Mouse (Mus musculus) C2C12 (cell line): Measurements from ENCODE around the gene Jph3. TPM values are rescaled to one million over a fixed set of nuclear protein-coding genes. Genes with fewer than 3 reads are reported as not detected.

Source experiments
- H3K27me3 ChIP-seq: one replicate; pipeline ENCODE4 v1.6.1; 2011; ENCODE audit not compliant: control insufficient read depth, insufficient read depth, insufficient read length
- H3K36me3 ChIP-seq: one replicate; pipeline ENCODE4 v1.6.1; 2011; ENCODE audit not compliant: control insufficient read depth, insufficient read depth
- H3K4me3 ChIP-seq: one replicate; pipeline ENCODE4 v1.5.1; 2011; ENCODE audit warnings: mild to moderate bottlenecking, control low read depth; ENCODE audit not compliant: poor library complexity, insufficient read depth, severe bottlenecking
- H3K79me2 ChIP-seq: one replicate; pipeline ENCODE4 v1.6.1; 2011; ENCODE audit not compliant: control insufficient read depth, insufficient read depth
- H3K79me3 ChIP-seq: one replicate; pipeline ENCODE4 v1.6.1; 2011; ENCODE audit warnings: low read depth, control low read depth
- H3ac ChIP-seq: one replicate; pipeline ENCODE3; 2011; ENCODE audit warnings: low read depth; ENCODE audit not compliant: control insufficient read depth, insufficient read length
- CEBPB ChIP-seq: IDR thresholded peaks from one replicate; pipeline ENCODE4 v1.6.1; 2011; ENCODE audit warnings: low read depth, mild to moderate bottlenecking, control low read depth, moderate library complexity
- CTCF ChIP-seq: IDR thresholded peaks from one replicate; pipeline ENCODE4 v1.5.1; 2011; ENCODE audit not compliant: control insufficient read depth, insufficient read depth, insufficient read length
- FOSL1 ChIP-seq: IDR thresholded peaks from one replicate; pipeline ENCODE4 v1.8.0; 2011; ENCODE audit warnings: mild to moderate bottlenecking, low read length; ENCODE audit not compliant: poor library complexity, insufficient read depth, severe bottlenecking
- MAX ChIP-seq: IDR thresholded peaks from one replicate; pipeline ENCODE4 v1.6.1; 2011; ENCODE audit warnings: mild to moderate bottlenecking, control low read depth
- MYOD1 ChIP-seq: IDR thresholded peaks from one replicate; pipeline ENCODE4 v1.6.1; 2011; ENCODE audit warnings: low read depth; ENCODE audit not compliant: control insufficient read depth, insufficient read length
- MYOG ChIP-seq: IDR thresholded peaks from one replicate; pipeline ENCODE4 v1.6.1; 2011; ENCODE audit not compliant: control insufficient read depth, insufficient read length; ENCODE audit errors: extremely low read depth
- USF1 ChIP-seq: IDR thresholded peaks from one replicate; pipeline ENCODE4 v1.6.1; 2011; ENCODE audit warnings: low read depth, mild to moderate bottlenecking, control low read depth, moderate library complexity
- polyA plus RNA-seq: library from polyadenylated mRNA; unstranded; fragments of >200 nt; fragmentation: generic; extraction: Trizol; gene quantifications from one replicate; pipeline ENCODE4 v1.2.1, GENCODE M21; 2012; ENCODE audit warnings: missing spikeins

Gene Jph3
- polyA plus RNA-seq, 1 experiment: 0.02 TPM

DNA sequence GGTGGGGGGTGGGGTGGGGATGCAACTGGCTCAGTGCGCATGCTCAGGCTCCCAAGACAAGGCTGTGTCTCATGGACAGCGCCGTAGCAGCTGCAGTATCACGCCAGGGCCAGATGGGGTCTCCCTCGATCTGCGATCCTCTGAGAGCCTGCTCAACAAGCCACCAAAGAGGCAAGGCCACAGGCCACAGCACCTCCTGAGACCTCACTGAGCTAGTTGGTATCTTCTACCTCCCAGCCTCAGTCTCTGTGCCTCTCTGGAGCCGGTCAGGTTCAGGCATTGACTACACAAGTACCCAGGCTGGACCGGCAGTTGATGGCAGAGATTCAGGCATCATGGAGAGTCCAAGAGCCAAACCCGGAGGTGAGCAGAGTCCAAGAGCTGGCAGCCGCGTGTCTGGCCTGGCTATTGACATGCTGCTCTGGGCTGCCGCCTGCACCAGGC is 11.4 kb upstream of the Jph3 start:
- H3K79me2 ChIP-seq: no peaks in the 10 kb centered on the region
- H3K79me3 ChIP-seq: no peaks in the 10 kb centered on the region
- H3K4me3 ChIP-seq: no peak overlapping the region
- no peaks in the 10 kb centered on the region for H3K36me3 ChIP-seq
- peaks cover 80% of the 10 kb centered on the region for H3K27me3 ChIP-seq
- TF ChIP-seq CTCF (peak; percentile 96), MYOD1 (no peak)
- no peak overlapping the region for H3ac ChIP-seq

GRCm38 (mm10) chr8:121718925-121719324 is 10.5 kb upstream of the Jph3 start:
- no peaks in the 10 kb centered on the region for H3K79me3 ChIP-seq
- H3K79me2 ChIP-seq: no peaks in the 10 kb centered on the region
- H3K4me3 ChIP-seq: no peak overlapping the region
- TF ChIP-seq CEBPB (no peak), MAX (no peak), MYOD1 (no peak), CTCF (no peak), USF1 (no peak), MYOG (no peak), FOSL1 (no peak)
- peaks cover 81% of the 10 kb centered on the region for H3K27me3 ChIP-seq
- H3K36me3 ChIP-seq: no peaks in the 10 kb centered on the region
- no peak overlapping the region for H3ac ChIP-seq

- Histone ChIP-seq H3K36me3 (no peaks in the 10 kb centered on the region), H3K27me3 (peaks cover 81% of the 10 kb centered on the region), H3K79me2 (no peaks in the 10 kb centered on the region), H3K4me3 (no peak overlapping the region), H3K79me3 (no peaks in the 10 kb centered on the region), H3ac (no peak overlapping the region)
- TF ChIP-seq MYOD1: no peak
- no peak for TF ChIP-seq MYOG
- TF ChIP-seq CTCF: no peak
- no peak for TF ChIP-seq CEBPB
- TF ChIP-seq MAX: no peak
- TF ChIP-seq USF1: no peak
- no peak for TF ChIP-seq FOSL1
These were observed 8.4 kb upstream of the Jph3 start for GRCm38 (mm10) chr8:121721072-121721471.

DNA sequence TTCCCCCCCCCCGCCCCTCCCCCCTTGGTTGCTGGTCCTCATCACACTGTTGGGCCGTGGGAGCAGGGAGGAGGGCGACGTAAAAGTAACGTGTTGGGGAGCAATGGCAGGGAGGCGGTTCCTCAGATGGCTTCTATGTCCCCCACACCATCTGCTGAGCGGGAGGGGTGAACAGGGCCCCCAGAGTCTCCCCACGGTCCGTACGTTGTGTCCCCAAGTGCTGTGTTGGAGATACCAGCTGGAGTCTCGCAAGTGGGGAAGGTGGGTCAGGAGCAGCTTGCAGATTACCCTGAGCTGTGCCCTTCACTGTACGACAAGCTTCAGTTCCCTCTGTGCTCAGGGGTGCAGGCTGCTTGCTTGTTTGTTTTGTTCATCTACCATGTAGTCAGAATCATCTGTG is 5.6 kb upstream of the Jph3 start:
- H3K27me3 ChIP-seq: peaks cover 89% of the 10 kb centered on the region

GRCm38 (mm10) chr8:121727164-121727563 is 2.3 kb upstream of the Jph3 start:
- no peak overlapping the region for H3ac ChIP-seq
- H3K27me3 ChIP-seq: peaks cover 95% of the 10 kb centered on the region

More for the DNA sequence above, 5.6 kb upstream of the Jph3 start:
- no peak overlapping the region for H3K4me3 ChIP-seq
- H3K36me3 ChIP-seq: no peaks in the 10 kb centered on the region
- TF ChIP-seq USF1 (no peak), MYOG (no peak)
- no peaks in the 10 kb centered on the region for H3K79me2 ChIP-seq
- no peak overlapping the region for H3ac ChIP-seq
- H3K79me3 ChIP-seq: no peaks in the 10 kb centered on the region

GRCm38 (mm10) chr8:121729754-121730153 is 331 bp downstream of the Jph3 start:
- Histone ChIP-seq H3ac (no peak overlapping the region), H3K27me3 (peaks cover 95% of the 10 kb centered on the region), H3K79me3 (no peaks in the 10 kb centered on the region), H3K36me3 (no peaks in the 10 kb centered on the region), H3K79me2 (no peaks in the 10 kb centered on the region), H3K4me3 (no peak overlapping the region)
- TF ChIP-seq FOSL1 (no peak), CTCF (no peak), MYOG (no peak), MYOD1 (no peak), CEBPB (no peak), MAX (no peak), USF1 (no peak)

More at GRCm38 (mm10) chr8:121727164-121727563, 2.3 kb upstream of the Jph3 start:
- TF ChIP-seq FOSL1 (no peak), MYOD1 (no peak), MAX (no peak), CEBPB (no peak), CTCF (no peak), USF1 (no peak), MYOG (no peak)
- H3K36me3 ChIP-seq: no peaks in the 10 kb centered on the region
- H3K4me3 ChIP-seq: no peak overlapping the region
- no peaks in the 10 kb centered on the region for H3K79me3 ChIP-seq
- H3K79me2 ChIP-seq: no peaks in the 10 kb centered on the region

DNA sequence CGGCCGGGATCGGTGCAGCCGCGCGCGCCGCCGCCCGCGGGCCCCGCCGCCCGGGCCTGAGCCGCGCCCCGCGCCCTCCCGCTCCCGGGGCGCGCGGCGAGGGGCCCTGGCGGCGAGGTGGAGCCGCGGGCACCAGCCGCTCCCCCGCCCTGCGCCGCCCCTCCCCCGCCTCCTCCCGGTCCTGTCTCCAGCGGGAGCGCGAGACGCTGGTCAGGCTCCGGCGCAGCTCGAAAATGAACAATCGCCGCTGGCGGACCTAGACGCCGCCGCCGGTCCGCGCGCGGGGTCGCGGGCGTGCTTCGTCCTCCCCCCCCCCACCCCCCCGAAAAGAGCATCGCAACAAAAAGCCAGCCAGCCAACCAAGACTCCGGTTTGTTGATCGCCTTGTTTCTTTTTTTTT is 747 bp downstream of the Jph3 start:
- H3K79me3 ChIP-seq: no peaks in the 10 kb centered on the region
- no peaks in the 10 kb centered on the region for H3K36me3 ChIP-seq
- H3K27me3 ChIP-seq: peaks cover 91% of the 10 kb centered on the region
- H3K79me2 ChIP-seq: no peaks in the 10 kb centered on the region
- TF ChIP-seq FOSL1: no peak
- TF ChIP-seq MAX: no peak
- TF ChIP-seq CTCF: no peak
- no peak for TF ChIP-seq USF1
- no peak for TF ChIP-seq MYOG
- no peak for TF ChIP-seq MYOD1
- no peak for TF ChIP-seq CEBPB
- no peak overlapping the region for H3ac ChIP-seq
- H3K4me3 ChIP-seq: no peak overlapping the region
